Mouse (Mus musculus) C2C12 (cell line): ENCODE measurements at regions not wholly inside any gene's neighbourhood (a gene's known extent, or its start where the extent isn't known, plus 50 kb on each side); places are given as distances from the start of the nearest gene placed in this dataset.

Experiments used
- H3K27me3 ChIP-seq: one replicate; pipeline ENCODE4 v1.6.1; 2011; ENCODE audit not compliant: control insufficient read depth, insufficient read depth, insufficient read length
- H3K36me3 ChIP-seq: one replicate; pipeline ENCODE4 v1.6.1; 2011; ENCODE audit not compliant: control insufficient read depth, insufficient read depth
- H3K4me3 ChIP-seq: one replicate; pipeline ENCODE4 v1.5.1; 2011; ENCODE audit warnings: mild to moderate bottlenecking, control low read depth; ENCODE audit not compliant: poor library complexity, insufficient read depth, severe bottlenecking
- H3K79me2 ChIP-seq: one replicate; pipeline ENCODE4 v1.6.1; 2011; ENCODE audit not compliant: control insufficient read depth, insufficient read depth
- H3K79me3 ChIP-seq: one replicate; pipeline ENCODE4 v1.6.1; 2011; ENCODE audit warnings: low read depth, control low read depth
- H3ac ChIP-seq: one replicate; pipeline ENCODE3; 2011; ENCODE audit warnings: low read depth; ENCODE audit not compliant: control insufficient read depth, insufficient read length
- CEBPB ChIP-seq: IDR thresholded peaks from one replicate; pipeline ENCODE4 v1.6.1; 2011; ENCODE audit warnings: low read depth, mild to moderate bottlenecking, control low read depth, moderate library complexity
- CTCF ChIP-seq: IDR thresholded peaks from one replicate; pipeline ENCODE4 v1.5.1; 2011; ENCODE audit not compliant: control insufficient read depth, insufficient read depth, insufficient read length
- FOSL1 ChIP-seq: IDR thresholded peaks from one replicate; pipeline ENCODE4 v1.8.0; 2011; ENCODE audit warnings: mild to moderate bottlenecking, low read length; ENCODE audit not compliant: poor library complexity, insufficient read depth, severe bottlenecking
- MAX ChIP-seq: IDR thresholded peaks from one replicate; pipeline ENCODE4 v1.6.1; 2011; ENCODE audit warnings: mild to moderate bottlenecking, control low read depth
- MYOD1 ChIP-seq: IDR thresholded peaks from one replicate; pipeline ENCODE4 v1.6.1; 2011; ENCODE audit warnings: low read depth; ENCODE audit not compliant: control insufficient read depth, insufficient read length
- MYOG ChIP-seq: IDR thresholded peaks from one replicate; pipeline ENCODE4 v1.6.1; 2011; ENCODE audit not compliant: control insufficient read depth, insufficient read length; ENCODE audit errors: extremely low read depth
- USF1 ChIP-seq: IDR thresholded peaks from one replicate; pipeline ENCODE4 v1.6.1; 2011; ENCODE audit warnings: low read depth, mild to moderate bottlenecking, control low read depth, moderate library complexity

GRCm38 (mm10) chr3:21849831-21850230 is 226.6 kb upstream of the Tbl1xr1 start:
- H3K36me3 ChIP-seq, result no peaks in the 10 kb centered on the region
- H3K79me2 ChIP-seq, result no peaks in the 10 kb centered on the region
- no peak overlapping the region for H3ac ChIP-seq
- no peaks in the 10 kb centered on the region for H3K27me3 ChIP-seq
- H3K4me3 ChIP-seq, result no peak overlapping the region
- no peak for TF ChIP-seq MAX
- no peak for TF ChIP-seq CEBPB
- TF ChIP-seq MYOG, result no peak
- TF ChIP-seq MYOD1, result no peak
- no peak for TF ChIP-seq USF1
- TF ChIP-seq FOSL1, result no peak
- no peak for TF ChIP-seq CTCF
- no peaks in the 10 kb centered on the region for H3K79me3 ChIP-seq

GRCm38 (mm10) chr3:21850977-21851376 is 225.5 kb upstream of the Tbl1xr1 start:
- no peak overlapping the region for H3ac ChIP-seq

GRCm38 (mm10) chr3:21854340-21854739 is 222.1 kb upstream of the Tbl1xr1 start:
- no peaks in the 10 kb centered on the region for H3K27me3 ChIP-seq
- no peaks in the 10 kb centered on the region for H3K36me3 ChIP-seq
- no peaks in the 10 kb centered on the region for H3K79me3 ChIP-seq
- H3K79me2 ChIP-seq, result no peaks in the 10 kb centered on the region
- no peak for TF ChIP-seq CEBPB
- TF ChIP-seq MYOG, result no peak
- no peak for TF ChIP-seq MAX
- no peak for TF ChIP-seq MYOD1
- TF ChIP-seq USF1, result no peak
- TF ChIP-seq CTCF, result no peak
- no peak for TF ChIP-seq FOSL1
- H3K4me3 ChIP-seq, result no peak overlapping the region
- no peak overlapping the region for H3ac ChIP-seq

More at GRCm38 (mm10) chr3:21850977-21851376, 225.5 kb upstream of the Tbl1xr1 start:
- Histone ChIP-seq H3K27me3 (no peaks in the 10 kb centered on the region), H3K4me3 (no peak overlapping the region), H3K79me3 (no peaks in the 10 kb centered on the region), H3K79me2 (no peaks in the 10 kb centered on the region), H3K36me3 (no peaks in the 10 kb centered on the region)
- no peak for TF ChIP-seq MYOD1
- no peak for TF ChIP-seq MYOG
- no peak for TF ChIP-seq CTCF
- TF ChIP-seq USF1, result no peak
- TF ChIP-seq MAX, result no peak
- TF ChIP-seq FOSL1, result no peak
- TF ChIP-seq CEBPB, result no peak

GRCm38 (mm10) chr3:21859436-21859835 is 217.0 kb upstream of the Tbl1xr1 start:
- Histone ChIP-seq H3K27me3 (no peaks in the 10 kb centered on the region), H3ac (no peak overlapping the region), H3K79me3 (no peaks in the 10 kb centered on the region), H3K4me3 (no peak overlapping the region), H3K36me3 (no peaks in the 10 kb centered on the region), H3K79me2 (no peaks in the 10 kb centered on the region)
- no peak for TF ChIP-seq CTCF
- no peak for TF ChIP-seq USF1
- no peak for TF ChIP-seq MYOD1
- no peak for TF ChIP-seq MYOG
- no peak for TF ChIP-seq MAX
- TF ChIP-seq FOSL1, result no peak
- TF ChIP-seq CEBPB, result no peak

GRCm38 (mm10) chr3:21860915-21861635 is 215.4 kb upstream of the Tbl1xr1 start:
- TF ChIP-seq MYOD1 (no peak), CEBPB (no peak), FOSL1 (no peak), MYOG (no peak), USF1 (no peak), CTCF (no peak), MAX (no peak)
- H3K27me3 ChIP-seq, result no peaks in the 10 kb centered on the region
- H3K79me2 ChIP-seq, result no peaks in the 10 kb centered on the region

More at GRCm38 (mm10) chr3:21860915-21861635, 215.4 kb upstream of the Tbl1xr1 start:
- no peaks in the 10 kb centered on the region for H3K36me3 ChIP-seq
- no peak overlapping the region for H3ac ChIP-seq
- H3K4me3 ChIP-seq, result no peak overlapping the region
- H3K79me3 ChIP-seq, result no peaks in the 10 kb centered on the region
